Mouse (Mus musculus) MEL (cell line): ENCODE data around the gene Slc22a2.
A peak's percentile ranks its signal among the peaks of the same experiment; 100 is the strongest.

Experiments used
- CHD1 ChIP-seq: IDR thresholded peaks from 2 replicates; pipeline ENCODE4 v1.6.1; 2012; ENCODE audit warnings: low read depth, mild to moderate bottlenecking, inconsistent platforms, low read length, improper control_type of control experiment
- CTCF ChIP-seq, 3 experiments: IDR thresholded peaks in 2 of 3; conservative IDR thresholded peaks in 1 of 3; 2 replicates each; pipeline ENCODE4 v1.5.1; 2011 to 2012; ENCODE audit warnings: low read length in 3 of 3, low read depth in 2 of 3, mild to moderate bottlenecking in 2 of 3, improper control_type of control experiment in 1 of 3, inconsistent platforms in 1 of 3, mixed read lengths in 1 of 3, moderate library complexity in 1 of 3; ENCODE audit not compliant: control insufficient read depth in 1 of 3, insufficient read depth in 1 of 3, poor library complexity in 1 of 3, severe bottlenecking in 1 of 3
- E2F4 ChIP-seq: IDR thresholded peaks from 2 replicates; pipeline ENCODE4 v1.6.1; 2011; ENCODE audit warnings: low read depth, low read length, improper control_type of control experiment, borderline replicate concordance
- EP300 ChIP-seq, 2 experiments: IDR thresholded peaks; 2 replicates each; pipeline ENCODE4 v1.6.1; 2011; ENCODE audit warnings: improper control_type of control experiment in 2 of 2, low read length in 2 of 2, low read depth in 1 of 2, mild to moderate bottlenecking in 1 of 2
- GATA1 ChIP-seq: IDR thresholded peaks from 2 replicates; pipeline ENCODE4 v1.6.1; 2011; ENCODE audit warnings: low read depth, low read length, improper control_type of control experiment
- HCFC1 ChIP-seq: IDR thresholded peaks from 2 replicates; pipeline ENCODE4 v1.6.1; 2012; ENCODE audit warnings: low read depth, mild to moderate bottlenecking, inconsistent platforms, low read length, improper control_type of control experiment, moderate library complexity
- MAFK ChIP-seq: IDR thresholded peaks from 2 replicates; pipeline ENCODE4 v1.6.1; 2011; ENCODE audit warnings: low read depth, mild to moderate bottlenecking, low read length, improper control_type of control experiment, borderline replicate concordance
- MYC ChIP-seq: IDR thresholded peaks from 2 replicates; pipeline ENCODE4 v1.6.1; 2011; ENCODE audit warnings: low read depth, mild to moderate bottlenecking, low read length, improper control_type of control experiment, moderate library complexity
- NRF1 ChIP-seq: IDR thresholded peaks from 2 replicates; pipeline ENCODE4 v1.6.1; 2014; ENCODE audit warnings: low read depth, mild to moderate bottlenecking, inconsistent platforms, low read length, improper control_type of control experiment, moderate library complexity; ENCODE audit not compliant: poor library complexity, insufficient read depth, severe bottlenecking
- POLR2A ChIP-seq, 2 experiments: IDR thresholded peaks; 2 replicates each; pipeline ENCODE4 v1.6.1; 2011 to 2012; ENCODE audit warnings: low read length in 2 of 2, mild to moderate bottlenecking in 2 of 2, control low read depth in 1 of 2, improper control_type of control experiment in 1 of 2, low read depth in 1 of 2, moderate library complexity in 1 of 2; ENCODE audit not compliant: control insufficient read depth in 1 of 2, insufficient read depth in 1 of 2, poor library complexity in 1 of 2
- POLR2AphosphoS2 ChIP-seq: IDR thresholded peaks from 2 replicates; pipeline ENCODE4 v1.6.1; 2011; ENCODE audit warnings: low read length, improper control_type of control experiment
- SMC3 ChIP-seq: IDR thresholded peaks from 2 replicates; pipeline ENCODE4 v1.6.1; 2011; ENCODE audit warnings: low read depth, low read length, improper control_type of control experiment
- USF1 ChIP-seq: IDR thresholded peaks from 2 replicates; pipeline ENCODE4 v1.6.1; 2014; ENCODE audit warnings: low read depth, mild to moderate bottlenecking, inconsistent platforms, low read length, improper control_type of control experiment, moderate library complexity
- ZC3H11A ChIP-seq: IDR thresholded peaks from 2 replicates; pipeline ENCODE4 v1.6.1; 2012; ENCODE audit warnings: low read depth, mild to moderate bottlenecking, inconsistent platforms, low read length, improper control_type of control experiment

DNA sequence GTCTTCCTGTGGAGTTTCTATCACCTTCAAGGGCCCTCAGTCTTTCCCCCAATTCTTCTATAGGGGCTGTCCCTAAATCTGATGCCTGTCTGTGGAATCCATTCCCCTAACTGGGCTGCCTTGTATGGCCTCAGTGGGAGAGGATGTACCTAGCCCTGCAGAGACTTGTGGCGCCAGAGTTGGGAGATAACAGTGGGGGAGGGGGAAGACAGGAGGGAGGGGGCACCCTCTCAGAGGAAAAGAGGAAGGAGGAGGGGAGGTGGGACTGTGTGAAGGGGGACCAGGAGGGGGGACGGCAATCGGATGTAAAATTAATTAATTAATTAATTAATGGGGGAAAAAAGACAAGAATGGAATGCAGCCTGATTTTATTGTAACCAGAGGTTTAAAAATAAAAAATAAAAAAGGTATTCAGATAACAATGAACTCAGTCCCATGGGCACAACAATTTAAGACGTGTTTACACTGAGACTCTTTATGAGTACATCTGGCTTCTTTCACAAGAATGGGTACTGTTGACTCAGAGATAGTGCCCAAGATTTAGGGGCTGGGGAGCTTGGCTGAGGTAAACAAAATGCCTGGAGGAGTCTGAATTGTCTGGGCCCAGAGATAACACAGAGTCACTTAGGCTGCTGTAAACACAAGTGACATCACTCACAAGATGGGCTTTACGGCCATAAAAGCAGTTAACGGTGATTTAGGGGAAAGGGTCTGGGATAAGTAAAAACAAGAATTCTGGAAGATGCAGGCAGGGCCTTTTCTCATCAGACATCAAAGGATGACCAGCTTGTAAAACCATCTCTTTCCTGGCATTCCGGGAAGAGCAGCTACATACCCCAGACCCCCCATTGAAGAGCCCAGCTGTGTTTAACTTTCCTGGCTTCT, 84.8 kb downstream of the Slc22a2 start:
- TF ChIP-seq USF1 (no peak), HCFC1 (no peak), EP300 (IDR thresholded peaks at IDR 0.05; ENCODE audit: low read depth in 1 of 2, low read length in 2 of 2) (peak; percentile 25 to 37; a peak in 2 of 4 replicates), POLR2A (IDR thresholded peaks at IDR 0.05; ENCODE audit: control insufficient read depth in 1 of 2, insufficient read depth in 1 of 2, low read depth in 1 of 2, low read length in 2 of 2, poor library complexity in 1 of 2) (no peak), NRF1 (no peak), CTCF (IDR thresholded peaks at IDR 0.05 in 2 of 3, conservative IDR thresholded peaks at IDR 0.05 in 1 of 3; ENCODE audit: control insufficient read depth in 1 of 3, insufficient read depth in 1 of 3, low read depth in 2 of 3, low read length in 3 of 3, poor library complexity in 1 of 3, severe bottlenecking in 1 of 3) (no peak), ZC3H11A (no peak), SMC3 (no peak), GATA1 (peak; percentile 42), MAFK (no peak), CHD1 (no peak), MYC (no peak), E2F4 (no peak), POLR2AphosphoS2 (no peak)
